Mouse (Mus musculus): Measurements from ENCODE around the gene Lrrc8b.

- no peak for TF ChIP-seq MAFK (IDR thresholded peaks at IDR 0.05; ENCODE audit: insufficient read depth, low read depth, low read length)
- TF ChIP-seq ZNF384 (IDR thresholded peaks at IDR 0.05; ENCODE audit: low read depth, low read length): no peak
- TF ChIP-seq CHD2 (IDR thresholded peaks at IDR 0.05; ENCODE audit: low read depth, low read length): no peak
These were observed 57.6 kb downstream of the Lrrc8b start for GRCm38 (mm10) chr5:105472983-105473705.

Measured in ES-E14 (cell line).